In the genomic region with DNA sequence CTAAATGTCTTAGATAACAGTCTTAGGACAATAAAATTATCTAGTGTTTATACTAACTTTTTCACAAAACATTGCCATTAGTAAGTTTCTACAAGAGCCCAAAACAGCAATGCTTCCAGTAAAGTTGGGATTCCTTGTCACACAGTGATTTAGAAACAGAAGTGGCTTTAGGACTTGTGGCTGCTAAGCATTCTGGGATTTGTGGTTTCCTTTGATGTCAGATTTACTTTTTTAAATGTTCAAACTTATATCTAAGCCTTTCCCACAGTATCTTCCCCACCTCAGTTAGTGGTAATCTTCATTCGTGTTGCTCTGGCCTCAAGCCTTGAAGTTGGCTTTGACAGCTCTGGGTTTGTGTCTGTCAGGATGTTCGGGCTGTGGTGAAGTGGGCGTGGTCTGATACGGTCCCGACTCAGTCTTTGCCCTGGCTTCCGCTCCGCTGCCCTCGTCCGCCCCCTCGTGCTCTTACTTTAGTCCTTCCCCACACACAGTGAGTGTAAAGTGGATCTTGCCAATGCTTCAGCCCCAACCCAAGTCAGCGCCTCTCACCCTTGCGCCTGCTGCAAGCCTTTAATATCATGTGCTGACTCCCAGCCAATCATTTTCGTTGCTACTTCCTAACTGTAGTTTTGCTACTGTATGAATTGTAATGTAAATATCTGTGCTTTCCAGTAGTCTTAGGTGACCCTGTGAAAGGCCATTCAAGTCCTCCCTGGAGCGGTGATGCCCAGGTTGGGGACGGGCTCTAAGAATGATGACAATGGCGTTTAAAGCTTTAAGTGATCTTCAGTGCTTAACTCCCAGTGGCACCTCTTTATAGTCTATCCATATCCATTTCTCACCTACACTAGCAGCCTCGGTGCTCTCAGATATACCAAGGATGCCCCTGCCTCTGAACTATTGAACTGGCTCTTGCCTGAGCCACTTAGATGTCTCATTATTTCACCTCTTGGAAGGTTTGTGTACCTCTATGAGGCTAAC, we compare ENCODE assay signal across 8 mouse cellular contexts. TPM values are rescaled to one million over a fixed set of nuclear protein-coding genes. Genes with fewer than 3 reads are reported as not detected.
A peak's percentile ranks its signal among the peaks of the same experiment; 100 is the strongest.
DNase-seq lines count a peak whose midpoint lies in the region; ATAC-seq and TF ChIP-seq lines count a peak whose summit lies in the region.

No protein-coding gene starts in this region.

- no peak for TF ChIP-seq EP300 in liver, postnatal 0 days (IDR thresholded peaks at IDR 0.05; ENCODE audit: low read depth)

- H3K36me3 ChIP-seq in embryonic facial prominence, embryonic 15.5 days = no peaks in the 10 kb centered on the region
- H3K36me3 ChIP-seq in heart, embryonic 12.5 days = no peaks in the 10 kb centered on the region
- no peaks in the 10 kb centered on the region for H3K36me3 ChIP-seq in kidney, embryonic 14.5 days (ENCODE audit: control insufficient read depth, insufficient read depth, low read length)
- H3K36me3 ChIP-seq in liver, postnatal 0 days (replicated peaks; ENCODE audit: insufficient read depth, low read length) = peaks cover 4% of the 10 kb centered on the region; the same call in 1 of the 2 replicates

- H3K4me2 ChIP-seq in embryonic facial prominence, embryonic 15.5 days (replicated peaks) = peak overlapping the region; percentile 60
- peak overlapping the region; percentile 72 for H3K4me2 ChIP-seq in heart, embryonic 12.5 days
- peak overlapping the region; percentile 68 for H3K4me2 ChIP-seq in kidney, embryonic 14.5 days (replicated peaks; ENCODE audit: low read depth, low read length)
- peak overlapping the region; percentile 67 for H3K4me2 ChIP-seq in liver, postnatal 0 days (ENCODE audit: low read depth, low read length)

- H3K4me3 ChIP-seq in embryonic facial prominence, embryonic 15.5 days (replicated peaks) = peak overlapping the region; percentile 51
- peak overlapping the region; percentile 50 for H3K4me3 ChIP-seq in heart, embryonic 12.5 days
- H3K4me3 ChIP-seq in kidney, embryonic 14.5 days (ENCODE audit: low read length) = peak overlapping the region; percentile 45
- peak overlapping the region; percentile 41 for H3K4me3 ChIP-seq in liver, postnatal 0 days (ENCODE audit: low read depth, low read length)

- H3K9ac ChIP-seq in embryonic facial prominence, embryonic 15.5 days = peak overlapping the region; percentile 12; the same call in 1 of the 2 replicates
- H3K9ac ChIP-seq in heart, embryonic 12.5 days = peak overlapping the region; percentile 50
- no peak overlapping the region for H3K9ac ChIP-seq in kidney, embryonic 14.5 days (ENCODE audit: low read depth, low read length)
- 0 out of 2 replicates have a peak overlapping the region, but pooled peaks have one; percentile 30 for H3K9ac ChIP-seq in liver, postnatal 0 days (replicated peaks)

- no peak overlapping the region for H3K27ac ChIP-seq in embryonic facial prominence, embryonic 15.5 days (replicated peaks)
- H3K27ac ChIP-seq in heart, embryonic 12.5 days (ENCODE audit: poor library complexity, severe bottlenecking) = no peak overlapping the region; the same call in 1 of the 2 replicates
- H3K27ac ChIP-seq in kidney, embryonic 14.5 days (ENCODE audit: low read depth, low read length) = no peak overlapping the region
- H3K27ac ChIP-seq in liver, postnatal 0 days (ENCODE audit: low read depth) = no peak overlapping the region

- H3K4me1 ChIP-seq in embryonic facial prominence, embryonic 15.5 days = 0 out of 2 replicates have a peak, but pooled peaks cover 3% of the 10 kb centered on the region
- H3K4me1 ChIP-seq in heart, embryonic 12.5 days (replicated peaks) = peaks cover 3% of the 10 kb centered on the region; the same call in 1 of the 2 replicates
- H3K4me1 ChIP-seq in kidney, embryonic 14.5 days (ENCODE audit: control insufficient read depth, insufficient read depth, low read length) = no peaks in the 10 kb centered on the region
- no peaks in the 10 kb centered on the region for H3K4me1 ChIP-seq in liver, postnatal 0 days (ENCODE audit: insufficient read depth)

- no peaks in the 10 kb centered on the region for H3K9me3 ChIP-seq in embryonic facial prominence, embryonic 15.5 days (replicated peaks)
- no peaks in the 10 kb centered on the region for H3K9me3 ChIP-seq in heart, embryonic 12.5 days (replicated peaks)
- H3K9me3 ChIP-seq in kidney, embryonic 14.5 days (ENCODE audit: control insufficient read depth, low read length) = no peaks in the 10 kb centered on the region
- no peaks in the 10 kb centered on the region for H3K9me3 ChIP-seq in liver, postnatal 0 days (ENCODE audit: low read length)

- ATAC-seq in activated CD4-positive, CD25-positive, alpha-beta regulatory T cell, adult 4 months = peak; percentile 100
- peak; percentile 87 for ATAC-seq in embryonic facial prominence, embryonic 15.5 days (ENCODE audit: insufficient number of reproducible peaks, low FRiP score, low TSS enrichment, low read depth)
- ATAC-seq in heart, embryonic 12.5 days (ENCODE audit: insufficient number of reproducible peaks, low FRiP score) = peak; percentile 83
- ATAC-seq in kidney, embryonic 14.5 days (ENCODE audit: low FRiP score, low TSS enrichment) = peak; percentile 95
- peak; percentile 84 for ATAC-seq in liver, postnatal 0 days

- DNase-seq in 3T3-L1 (ENCODE audit: low read depth, low spot score) = peak; percentile 20
- peak; percentile 76 for DNase-seq in liver, postnatal 0 days
- DNase-seq in neural tube, embryonic 10.5 days (ENCODE audit: extremely low spot score, low spot score) = peak; percentile 54
- peak; percentile 67 for DNase-seq in testis, postnatal 10 days (ENCODE audit: low spot score)

- WGBS in embryonic facial prominence, embryonic 15.5 days = 11% methylated on average over 17 of the region's 17 CpGs
- WGBS in heart, embryonic 12.5 days = 14% methylated on average over 17 of the region's 17 CpGs
- WGBS in kidney, embryonic 14.5 days = 10% methylated on average over 17 of the region's 17 CpGs
- 15% methylated on average over 17 of the region's 17 CpGs for WGBS in liver, postnatal 0 days (ENCODE audit: insufficient replicate concordance)

- peak; percentile 69 for TF ChIP-seq CTCF in liver, postnatal 0 days (IDR thresholded peaks at IDR 0.05; ENCODE audit: low read depth)

- no peaks in the 10 kb centered on the region for H3K27me3 ChIP-seq in embryonic facial prominence, embryonic 15.5 days
- no peaks in the 10 kb centered on the region; the same call in none of the 2 replicates for H3K27me3 ChIP-seq in heart, embryonic 12.5 days (replicated peaks)
- H3K27me3 ChIP-seq in kidney, embryonic 14.5 days (ENCODE audit: control insufficient read depth, insufficient read depth, low read length) = no peaks in the 10 kb centered on the region
- no peaks in the 10 kb centered on the region for H3K27me3 ChIP-seq in liver, postnatal 0 days (ENCODE audit: insufficient read depth, low read length)

RNA-seq across cellular contexts. Expression of gene Gm10190, which starts 18.4 kb away (rescaled TPM):
- polyA plus RNA-seq in activated CD4-positive, CD25-positive, alpha-beta regulatory T cell, adult 4 months (2017; shearing (Covaris generic)) = not detected
- polyA plus RNA-seq in embryonic facial prominence, embryonic 15.5 days (2015; fragmentation: Nextera tagmentation; extraction: Ambion mirVana) = 1.2 and 2.8 TPM in 2 replicates
- 1.1 and 2.4 TPM in 2 replicates for polyA plus RNA-seq in heart, embryonic 12.5 days (2016; fragmentation: Nextera tagmentation; extraction: Ambion mirVana)
- 1.1 and 2.1 TPM in 2 replicates for polyA plus RNA-seq in kidney, embryonic 14.5 days (2014; fragmentation: Nextera tagmentation; extraction: Ambion mirVana)
- 0.51 and 0.92 TPM in 2 replicates for polyA plus RNA-seq in liver, postnatal 0 days (2015; fragmentation: Nextera tagmentation; extraction: Ambion mirVana)

Comparison
In these comparisons a context has a peak if more than half of its experiments do, and no peak if none do; other contexts are left out.
1. DNase-seq: peak in every context shown above with its lines; median percentile 76 in liver, postnatal 0 days; 67 in testis, postnatal 10 days; 54 in neural tube, embryonic 10.5 days; 20 in 3T3-L1.